In the genomic region with DNA sequence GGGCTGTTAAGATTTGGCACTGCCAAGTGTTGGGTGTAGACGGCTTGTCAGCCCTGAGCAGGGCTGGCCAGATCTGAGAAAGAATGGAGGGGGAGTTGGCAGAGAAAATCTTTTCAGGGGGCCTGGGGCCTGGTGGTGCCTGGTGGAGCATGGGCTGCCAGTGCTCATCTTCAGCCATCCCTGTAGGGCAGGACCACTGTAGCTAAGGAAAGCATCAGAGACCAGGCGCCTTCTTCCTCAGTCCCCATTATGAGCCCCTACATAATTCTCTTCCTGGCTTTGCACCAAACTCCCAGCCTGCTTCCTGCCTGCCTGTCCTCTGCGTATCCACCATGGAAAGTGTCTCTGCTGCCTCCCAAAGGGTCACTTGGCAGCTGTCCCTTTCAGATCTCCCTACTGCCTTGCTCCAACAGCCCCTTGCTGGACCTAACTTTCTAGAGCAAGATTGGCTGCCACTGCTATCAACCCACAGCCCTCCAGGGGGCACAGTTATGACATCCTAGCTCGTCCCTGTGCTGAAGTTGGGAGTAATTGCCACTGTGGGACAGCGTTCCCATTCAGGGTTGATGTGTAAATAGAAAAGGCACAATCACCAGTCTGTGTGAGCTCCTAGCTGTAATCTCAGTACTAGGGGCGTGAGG, we compare ENCODE assay signal across 8 mouse cellular contexts. TPM values are rescaled to one million over a fixed set of nuclear protein-coding genes. Genes with fewer than 3 reads are reported as not detected.
DNase-seq lines count a peak whose midpoint lies in the region; ATAC-seq and TF ChIP-seq lines count a peak whose summit lies in the region.

No protein-coding gene starts in this region.

- 24% methylated on average over 6 of the region's 6 CpGs for WGBS in forebrain, embryonic 14.5 days
- 26% methylated on average over 6 of the region's 6 CpGs for WGBS in hindbrain, postnatal 0 days
- 39% methylated on average over 6 of the region's 6 CpGs for WGBS in midbrain, embryonic 16.5 days

- DNase-seq in layer of hippocampus, adult 11-12 months (ENCODE audit: low spot score): peak; percentile 24
- DNase-seq in layer of hippocampus, adult 9-10 months (ENCODE audit: low spot score): no peak
- peak; percentile 73 for DNase-seq in adrenal gland, postnatal 14 days
- DNase-seq in forebrain, embryonic 14.5 days (ENCODE audit: low spot score): peak; percentile 77
- peak; percentile 80 for DNase-seq in hindbrain, postnatal 0 days (ENCODE audit: low spot score)
- peak; percentile 80 for DNase-seq in liver
- no peak for DNase-seq in cerebellum, adult 8-10 months

- H3K9me3 ChIP-seq in forebrain, embryonic 14.5 days (replicated peaks; ENCODE audit: control insufficient read depth, low read length): no peaks in the 10 kb centered on the region
- H3K9me3 ChIP-seq in hindbrain, postnatal 0 days (ENCODE audit: low read length): no peaks in the 10 kb centered on the region
- H3K9me3 ChIP-seq in midbrain, embryonic 16.5 days (replicated peaks; ENCODE audit: control insufficient read depth, low read length, poor library complexity, severe bottlenecking): no peaks in the 10 kb centered on the region

- H3K36me3 ChIP-seq in forebrain, embryonic 14.5 days (ENCODE audit: control insufficient read depth, insufficient read depth, low read length): no peaks in the 10 kb centered on the region
- H3K36me3 ChIP-seq in hindbrain, postnatal 0 days (ENCODE audit: insufficient read depth, low read length): no peaks in the 10 kb centered on the region
- H3K36me3 ChIP-seq in midbrain, embryonic 16.5 days (ENCODE audit: control insufficient read depth, insufficient read depth, low read length): no peaks in the 10 kb centered on the region

- no peak overlapping the region for H3K9ac ChIP-seq in forebrain, embryonic 14.5 days (ENCODE audit: low read length)
- H3K9ac ChIP-seq in hindbrain, postnatal 0 days (replicated peaks; ENCODE audit: low read length): no peak overlapping the region
- no peak overlapping the region for H3K9ac ChIP-seq in midbrain, embryonic 16.5 days (ENCODE audit: low read depth, low read length)

- H3K4me1 ChIP-seq in forebrain, embryonic 14.5 days (ENCODE audit: control insufficient read depth, insufficient read depth, low read length): peaks cover 4% of the 10 kb centered on the region; the same call in 1 of the 2 replicates
- no peaks in the 10 kb centered on the region for H3K4me1 ChIP-seq in hindbrain, postnatal 0 days (ENCODE audit: insufficient read depth, low read length)
- H3K4me1 ChIP-seq in midbrain, embryonic 16.5 days (ENCODE audit: control insufficient read depth, insufficient read depth, low read length): peaks cover 4% of the 10 kb centered on the region; the same call in 1 of the 2 replicates

- ATAC-seq in forebrain, embryonic 14.5 days: peak; percentile 58; the same call in 1 of the 2 replicates
- peak; percentile 79 for ATAC-seq in hindbrain, postnatal 0 days
- peak; percentile 54 for ATAC-seq in midbrain, embryonic 16.5 days

- H3K27me3 ChIP-seq in forebrain, embryonic 14.5 days (replicated peaks; ENCODE audit: control insufficient read depth, insufficient read depth, low read length): no peaks in the 10 kb centered on the region
- no peaks in the 10 kb centered on the region for H3K27me3 ChIP-seq in hindbrain, postnatal 0 days (ENCODE audit: insufficient read depth, low read length)
- no peaks in the 10 kb centered on the region for H3K27me3 ChIP-seq in midbrain, embryonic 16.5 days (ENCODE audit: control insufficient read depth, insufficient read depth, low read depth, low read length)

- peak; percentile 75 for TF ChIP-seq CTCF in hindbrain, postnatal 0 days (IDR thresholded peaks at IDR 0.05; ENCODE audit: low read depth)

- no peak overlapping the region for H3K4me2 ChIP-seq in forebrain, embryonic 14.5 days (ENCODE audit: low read length)
- H3K4me2 ChIP-seq in hindbrain, postnatal 0 days (ENCODE audit: low read depth, low read length): no peak overlapping the region
- no peak overlapping the region for H3K4me2 ChIP-seq in midbrain, embryonic 16.5 days (ENCODE audit: low read length)

- H3K4me3 ChIP-seq in forebrain, embryonic 14.5 days (ENCODE audit: low read depth, low read length): no peak overlapping the region
- H3K4me3 ChIP-seq in hindbrain, postnatal 0 days (ENCODE audit: low read length): no peak overlapping the region
- no peak overlapping the region for H3K4me3 ChIP-seq in midbrain, embryonic 16.5 days (ENCODE audit: low read depth, low read length)

- H3K27ac ChIP-seq in forebrain, embryonic 14.5 days (ENCODE audit: low read depth, low read length): no peak overlapping the region
- no peak overlapping the region for H3K27ac ChIP-seq in hindbrain, postnatal 0 days
- 0 out of 2 replicates have a peak overlapping the region, but pooled peaks have one; percentile 11 for H3K27ac ChIP-seq in midbrain, embryonic 16.5 days (ENCODE audit: low read length)

RNA-seq across cellular contexts. Expression of a gene that starts 39.2 kb away (rescaled TPM):
- total RNA-seq in adrenal gland, postnatal 14 days (2021): 69.0 and 75.1 TPM in 2 replicates
- 5.0 and 7.0 TPM in 2 replicates for polyA plus RNA-seq in forebrain, embryonic 14.5 days (2014; fragmentation: Nextera tagmentation; extraction: Ambion mirVana)
- 13.6 and 14.4 TPM in 2 replicates for total RNA-seq in hindbrain, postnatal 0 days (2014; rRNA removed)
- polyA plus RNA-seq in hindbrain, postnatal 0 days (2015; fragmentation: Nextera tagmentation; extraction: Ambion mirVana): 6.5 and 7.1 TPM in 2 replicates
- 7.0 and 7.1 TPM in 2 replicates for polyA plus RNA-seq in midbrain, embryonic 16.5 days (2015; fragmentation: Nextera tagmentation; extraction: Ambion mirVana)

Comparison
In these comparisons a context has a peak if more than half of its experiments do, and no peak if none do; other contexts are left out.
1. DNase-seq: peak in layer of hippocampus, adult 11-12 months (single experiment), adrenal gland, postnatal 14 days (single experiment), forebrain, embryonic 14.5 days (single experiment), hindbrain, postnatal 0 days (single experiment) and liver (single experiment); none in layer of hippocampus, adult 9-10 months (single experiment) and cerebellum, adult 8-10 months (single experiment).
2. Peak in every context shown above with its lines, with median percentiles within 50 percentile points of each other: ATAC-seq.